In genomic region chr14:47417346-47417745, GRCm38 (mm10) we compare ENCODE assay signal across 8 mouse cellular contexts. TPM values are rescaled to one million over a fixed set of nuclear protein-coding genes. Genes with fewer than 3 reads are reported as not detected.
DNase-seq lines count a peak whose midpoint lies in the region; ATAC-seq and TF ChIP-seq lines count a peak whose summit lies in the region.

No protein-coding gene starts in this region.

- TF ChIP-seq RAD21 in MEL (IDR thresholded peaks at IDR 0.05; ENCODE audit: low read depth, low read length) = no peak

- 35% methylated on average over 3 of the region's 3 CpGs for WGBS in heart, embryonic 13.5 days
- WGBS in hindbrain, embryonic 14.5 days = 51% methylated on average over 3 of the region's 3 CpGs
- 45% methylated on average over 3 of the region's 3 CpGs for WGBS in midbrain, embryonic 10.5 days

- peak overlapping the region; percentile 83 for H3K9ac ChIP-seq in heart, embryonic 13.5 days
- H3K9ac ChIP-seq in MEL (ENCODE audit: control insufficient read depth, low read depth, low read length, poor library complexity, severe bottlenecking) = peak overlapping the region; percentile 90
- no peak overlapping the region for H3K9ac ChIP-seq in hindbrain, embryonic 14.5 days

- no peak overlapping the region for H3K27ac ChIP-seq in heart, embryonic 13.5 days (replicated peaks)
- no peak overlapping the region for H3K27ac ChIP-seq in MEL (ENCODE audit: control insufficient read depth, low read depth, low read length)
- H3K27ac ChIP-seq in hindbrain, embryonic 14.5 days = no peak overlapping the region
- peak overlapping the region; percentile 89 for H3K27ac ChIP-seq in midbrain, embryonic 10.5 days (replicated peaks)

- H3K9me3 ChIP-seq in heart, embryonic 13.5 days = no peaks in the 10 kb centered on the region
- H3K9me3 ChIP-seq in MEL (replicated peaks; ENCODE audit: insufficient read depth, low read length) = no peaks in the 10 kb centered on the region
- H3K9me3 ChIP-seq in hindbrain, embryonic 14.5 days (ENCODE audit: control insufficient read depth, low read length) = no peaks in the 10 kb centered on the region
- no peaks in the 10 kb centered on the region for H3K9me3 ChIP-seq in midbrain, embryonic 10.5 days (replicated peaks)

- peak overlapping the region; percentile 79 for H3K4me2 ChIP-seq in heart, embryonic 13.5 days
- H3K4me2 ChIP-seq in hindbrain, embryonic 14.5 days (replicated peaks) = peak overlapping the region; percentile 55

- TF ChIP-seq CTCF in MEL (IDR thresholded peaks at IDR 0.05 in 2 of 3, conservative IDR thresholded peaks at IDR 0.05 in 1 of 3; ENCODE audit: control insufficient read depth in 1 of 3, insufficient read depth in 1 of 3, low read depth in 2 of 3, low read length in 3 of 3, poor library complexity in 1 of 3, severe bottlenecking in 1 of 3) = no peak

- H3K79me2 ChIP-seq in MEL (ENCODE audit: control insufficient read depth, insufficient read depth, low read length, poor library complexity) = peaks cover 10% of the 10 kb centered on the region

- H3K4me1 ChIP-seq in heart, embryonic 13.5 days = peaks cover 21% of the 10 kb centered on the region
- peaks cover 0 to 8% of the 10 kb centered on the region in 2 experiments; a peak in 2 of 4 replicates for H3K4me1 ChIP-seq in MEL (ENCODE audit: control insufficient read depth in 1 of 2, insufficient read depth in 2 of 2, low read length in 2 of 2)
- 0 out of 2 replicates have a peak, but pooled peaks cover 8% of the 10 kb centered on the region for H3K4me1 ChIP-seq in hindbrain, embryonic 14.5 days (replicated peaks; ENCODE audit: control insufficient read depth, insufficient read depth, low read length)
- peaks cover 20% of the 10 kb centered on the region for H3K4me1 ChIP-seq in midbrain, embryonic 10.5 days

- TF ChIP-seq POLR2A in MEL (IDR thresholded peaks at IDR 0.05; ENCODE audit: control insufficient read depth in 1 of 2, insufficient read depth in 1 of 2, low read depth in 1 of 2, low read length in 2 of 2, poor library complexity in 1 of 2) = 0 out of 4 replicates have a peak, but pooled peaks of 1 of the 2 experiments have one; percentile 18

- no peaks in the 10 kb centered on the region for H3K27me3 ChIP-seq in heart, embryonic 13.5 days (replicated peaks)
- H3K27me3 ChIP-seq in MEL (ENCODE audit: control insufficient read depth in 1 of 2, insufficient read depth in 2 of 2, low read length in 2 of 2) = no peaks in the 10 kb centered on the region
- H3K27me3 ChIP-seq in hindbrain, embryonic 14.5 days (ENCODE audit: control insufficient read depth, insufficient read depth, low read length) = no peaks in the 10 kb centered on the region
- no peaks in the 10 kb centered on the region for H3K27me3 ChIP-seq in midbrain, embryonic 10.5 days (ENCODE audit: low read depth, poor library complexity, severe bottlenecking)

- peak overlapping the region; percentile 75 for H3K4me3 ChIP-seq in heart, embryonic 13.5 days
- peak overlapping the region; percentile 71 to 93 for H3K4me3 ChIP-seq in MEL (ENCODE audit: control insufficient read depth in 1 of 2, insufficient read depth in 1 of 2, low read depth in 2 of 2, low read length in 2 of 2)
- peak overlapping the region; percentile 38 for H3K4me3 ChIP-seq in hindbrain, embryonic 14.5 days (replicated peaks; ENCODE audit: low read length)
- peak overlapping the region; percentile 75 for H3K4me3 ChIP-seq in midbrain, embryonic 10.5 days

- no peak for DNase-seq in heart, adult 8-10 months (ENCODE audit: low spot score)
- no peak for DNase-seq in MEL (ENCODE audit: low read depth, low spot score)
- no peak for DNase-seq in hindbrain, embryonic 14.5 days (ENCODE audit: low spot score)
- DNase-seq in midbrain, embryonic 10.5 days (ENCODE audit: low spot score) = no peak
- no peak for DNase-seq in embryo, embryonic 9.5 days (ENCODE audit: extremely low spot score)
- no peak for DNase-seq in thymus, postnatal 4 days

- peaks cover 41% of the 10 kb centered on the region for H3K36me3 ChIP-seq in heart, embryonic 13.5 days
- peaks cover 2 to 7% of the 10 kb centered on the region in 2 experiments; a peak in 3 of 4 replicates for H3K36me3 ChIP-seq in MEL (ENCODE audit: control insufficient read depth in 1 of 2, insufficient read depth in 2 of 2, low read length in 2 of 2)
- no peaks in the 10 kb centered on the region for H3K36me3 ChIP-seq in hindbrain, embryonic 14.5 days (replicated peaks; ENCODE audit: control insufficient read depth, insufficient read depth)
- peaks cover 43% of the 10 kb centered on the region for H3K36me3 ChIP-seq in midbrain, embryonic 10.5 days

- no peak for TF ChIP-seq EP300 in MEL (IDR thresholded peaks at IDR 0.05; ENCODE audit: low read depth in 1 of 2, low read length in 2 of 2)

- no peak for ATAC-seq in heart, embryonic 13.5 days (ENCODE audit: extremely low read depth, insufficient number of reproducible peaks, low FRiP score, low TSS enrichment)
- ATAC-seq in hindbrain, embryonic 14.5 days (ENCODE audit: low FRiP score) = no peak
- no peak for ATAC-seq in megakaryocyte-erythroid progenitor cell, adult 5-6 weeks (replicated peaks; ENCODE audit: low FRiP score, low TSS enrichment, poor library complexity, severe bottlenecking)

TF ChIP-seq in MEL, 35 proteins besides CTCF, POLR2A, EP300 and RAD21:
- TF ChIP-seq MYC (IDR thresholded peaks at IDR 0.05; ENCODE audit: low read depth, low read length) (no peak), MYB (IDR thresholded peaks at IDR 0.05; ENCODE audit: low read depth, low read length) (no peak), NELFE (IDR thresholded peaks at IDR 0.05; ENCODE audit: low read depth, low read length) (no peak), USF2 (IDR thresholded peaks at IDR 0.05; ENCODE audit: borderline replicate concordance in 1 of 2, insufficient read depth in 1 of 2, low read depth in 1 of 2, low read length in 2 of 2) (no peak), KAT2A (conservative IDR thresholded peaks at IDR 0.05; ENCODE audit: low read depth, low read length) (no peak), GABPA (IDR thresholded peaks at IDR 0.05; ENCODE audit: low read depth, low read length) (no peak), ZKSCAN1 (IDR thresholded peaks at IDR 0.05; ENCODE audit: low read depth, low read length) (no peak), MAFK (IDR thresholded peaks at IDR 0.05; ENCODE audit: borderline replicate concordance, low read depth, low read length) (no peak), ZNF384 (IDR thresholded peaks at IDR 0.05; ENCODE audit: low read depth, low read length) (no peak), CHD2 (IDR thresholded peaks at IDR 0.05; ENCODE audit: low read length) (no peak), E2F4 (IDR thresholded peaks at IDR 0.05; ENCODE audit: borderline replicate concordance, low read depth, low read length) (no peak)

RNA-seq across cellular contexts. Expression of gene Dlgap5, which starts 0.9 kb away (rescaled TPM):
- polyA plus RNA-seq in heart, embryonic 13.5 days (2015; fragmentation: Nextera tagmentation; extraction: Ambion mirVana) = 31.0 and 33.4 TPM in 2 replicates
- total RNA-seq in heart, adult 8-10 months (2022) = under 1 TPM in 3 of 4 experiments, not detected in 1; 0.60 to 0.75 (median 0.63) TPM
- 45.0 and 52.0 TPM in 2 replicates for total RNA-seq in MEL (2012; rRNA removed)
- polyA plus RNA-seq in MEL (2012; ENCODE audit: insufficient read depth in 1 of 2, insufficient read length in 2 of 2, low read depth in 1 of 2, low replicate concordance in 2 of 2, missing spikeins in 1 of 2) = 10 to 100 TPM; 62.4 to 71.2 TPM
- polyA plus RNA-seq in hindbrain, embryonic 14.5 days (2014; fragmentation: Nextera tagmentation; extraction: Ambion mirVana) = 6.3 and 7.6 TPM in 2 replicates
- polyA plus RNA-seq in midbrain, embryonic 10.5 days (2016; fragmentation: Nextera tagmentation; extraction: Ambion mirVana) = 71.0 and 77.2 TPM in 2 replicates
- 44.5 and 50.6 TPM in 2 replicates for total RNA-seq in megakaryocyte-erythroid progenitor cell, adult 5-6 weeks (2014; fragmentation: Nextera tagmentation)
- total RNA-seq in megakaryocyte-erythroid progenitor cell, adult 5-6 weeks (2017) = 60.7 and 70.5 TPM in 2 replicates

RNA-seq across cellular contexts. Expression of gene Fbxo34, which starts 32.9 kb away (rescaled TPM):
- 15.1 and 16.0 TPM in 2 replicates for polyA plus RNA-seq in heart, embryonic 13.5 days (2015; fragmentation: Nextera tagmentation; extraction: Ambion mirVana)
- total RNA-seq in heart, adult 8-10 months (2022) = 10 to 100 TPM in 3 of 4 experiments, 1 to 10 TPM in 1; 9.4 to 12.1 (median 11.6) TPM
- total RNA-seq in MEL (2012; rRNA removed) = 14.8 and 17.2 TPM in 2 replicates
- 10 to 100 TPM in 1 of 2 experiments, not detected in 1; 29.5 TPM for polyA plus RNA-seq in MEL (2012; ENCODE audit: insufficient read depth in 1 of 2, insufficient read length in 2 of 2, low read depth in 1 of 2, low replicate concordance in 2 of 2, missing spikeins in 1 of 2)
- 35.1 and 35.3 TPM in 2 replicates for polyA plus RNA-seq in hindbrain, embryonic 14.5 days (2014; fragmentation: Nextera tagmentation; extraction: Ambion mirVana)
- polyA plus RNA-seq in midbrain, embryonic 10.5 days (2016; fragmentation: Nextera tagmentation; extraction: Ambion mirVana) = 22.7 and 23.2 TPM in 2 replicates
- total RNA-seq in megakaryocyte-erythroid progenitor cell, adult 5-6 weeks (2014; fragmentation: Nextera tagmentation) = 11.2 and 14.5 TPM in 2 replicates
- 16.0 and 29.2 TPM in 2 replicates for total RNA-seq in megakaryocyte-erythroid progenitor cell, adult 5-6 weeks (2017)

RNA-seq across cellular contexts. Expression of gene Lgals3, which starts 49.8 kb away (rescaled TPM):
- polyA plus RNA-seq in heart, embryonic 13.5 days (2015; fragmentation: Nextera tagmentation; extraction: Ambion mirVana) = 2.7 and 4.3 TPM in 2 replicates
- total RNA-seq in heart, adult 8-10 months (2022) = 1 to 10 TPM; 4.0 to 6.1 (median 5.1) TPM
- 0.12 TPM in 1 of 2 replicates, not detected in the other for total RNA-seq in MEL (2012; rRNA removed)
- polyA plus RNA-seq in MEL (2012; ENCODE audit: insufficient read depth in 1 of 2, insufficient read length in 2 of 2, low read depth in 1 of 2, low replicate concordance in 2 of 2, missing spikeins in 1 of 2) = 1 to 10 TPM in 1 of 2 experiments, not detected in 1; 1.8 TPM
- polyA plus RNA-seq in hindbrain, embryonic 14.5 days (2014; fragmentation: Nextera tagmentation; extraction: Ambion mirVana) = 2.4 and 3.3 TPM in 2 replicates
- 0.37 and 1.3 TPM in 2 replicates for polyA plus RNA-seq in midbrain, embryonic 10.5 days (2016; fragmentation: Nextera tagmentation; extraction: Ambion mirVana)
- 0.92 and 5.8 TPM in 2 replicates for total RNA-seq in megakaryocyte-erythroid progenitor cell, adult 5-6 weeks (2014; fragmentation: Nextera tagmentation)
- not detected in 2 replicates for total RNA-seq in megakaryocyte-erythroid progenitor cell, adult 5-6 weeks (2017)
